Mouse (Mus musculus): Measurements from ENCODE around the gene Gadd45a. TPM values are rescaled to one million over a fixed set of nuclear protein-coding genes. Genes with fewer than 3 reads are reported as not detected.

The Gadd45a gene
- polyA plus RNA-seq, 1 experiment: 381 TPM

DNA sequence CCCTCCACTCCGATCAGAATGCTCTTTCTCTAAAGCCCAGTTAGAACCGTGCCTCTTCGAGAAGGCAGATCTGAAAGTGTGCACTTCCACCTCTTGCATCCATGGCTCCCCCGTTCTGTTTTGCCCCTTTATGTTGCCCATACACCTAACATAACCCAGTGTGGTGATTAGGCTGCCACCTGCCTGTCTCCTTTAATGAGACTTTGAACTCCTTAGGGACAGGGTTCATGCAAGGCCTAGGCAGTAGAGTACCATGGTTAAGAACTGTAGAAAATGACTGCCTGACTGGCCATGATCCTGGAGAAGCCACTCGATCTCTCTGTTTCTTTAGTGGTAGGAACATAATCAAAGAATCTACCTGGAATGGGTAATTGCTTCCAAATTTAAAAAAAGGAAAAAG is 20.3 kb upstream of the Gadd45a start:
- no peaks in the 10 kb centered on the region for H3K36me3 ChIP-seq (ENCODE audit: control insufficient read depth, insufficient read depth)
- no peak overlapping the region for H3K4me2 ChIP-seq (ENCODE audit: low read depth)
- TF ChIP-seq TCF3 (IDR thresholded peaks at IDR 0.05; ENCODE audit: insufficient read length, low read depth) (no peak), MYOD1 (IDR thresholded peaks at IDR 0.05; ENCODE audit: control insufficient read depth in 1 of 3, insufficient read length in 2 of 3, low read depth in 2 of 3) (no peak), SRF (IDR thresholded peaks at IDR 0.05; ENCODE audit: control insufficient read depth, insufficient read length, low read depth) (no peak), POLR2A (IDR thresholded peaks at IDR 0.05; ENCODE audit: insufficient read length, low read depth) (no peak), CEBPB (IDR thresholded peaks at IDR 0.05; ENCODE audit: insufficient read depth, poor library complexity, severe bottlenecking) (no peak), E2F4 (IDR thresholded peaks at IDR 0.05; ENCODE audit: insufficient read depth) (no peak), TCF12 (IDR thresholded peaks at IDR 0.05; ENCODE audit: insufficient read depth, poor library complexity, severe bottlenecking) (no peak), POLR2AphosphoS2 (IDR thresholded peaks at IDR 0.05; ENCODE audit: insufficient read length, low read depth) (no peak), REST (IDR thresholded peaks at IDR 0.05; ENCODE audit: insufficient read depth, insufficient read length) (no peak), USF1 (IDR thresholded peaks at IDR 0.05; ENCODE audit: low read depth) (no peak)
- H3K79me2 ChIP-seq (ENCODE audit: control insufficient read depth, insufficient read depth): no peaks in the 10 kb centered on the region
- H3ac ChIP-seq (ENCODE audit: control insufficient read depth, insufficient read length): no peak overlapping the region
- no peak overlapping the region for H3K4me3 ChIP-seq
- H3K27me3 ChIP-seq (ENCODE audit: control insufficient read depth, insufficient read depth, insufficient read length): no peaks in the 10 kb centered on the region

GRCm38 (mm10) chr6:67056889-67057564 is 19.8 kb upstream of the Gadd45a start:
- no peak overlapping the region for H3K4me2 ChIP-seq (ENCODE audit: low read depth)
- H3K79me2 ChIP-seq (ENCODE audit: control insufficient read depth, insufficient read depth): no peaks in the 10 kb centered on the region
- H3K36me3 ChIP-seq (ENCODE audit: control insufficient read depth, insufficient read depth): no peaks in the 10 kb centered on the region
- H3K27me3 ChIP-seq (ENCODE audit: control insufficient read depth, insufficient read depth, insufficient read length): no peaks in the 10 kb centered on the region
- no peak for TF ChIP-seq MAX (IDR thresholded peaks at IDR 0.05; ENCODE audit: low read depth)
- no peak for TF ChIP-seq POLR2AphosphoS2 (IDR thresholded peaks at IDR 0.05; ENCODE audit: insufficient read length, low read depth)
- no peak for TF ChIP-seq TCF3 (IDR thresholded peaks at IDR 0.05; ENCODE audit: insufficient read length, low read depth)
- TF ChIP-seq POLR2A (IDR thresholded peaks at IDR 0.05; ENCODE audit: insufficient read length, low read depth): no peak
- no peak for TF ChIP-seq MYOG (IDR thresholded peaks at IDR 0.05; ENCODE audit: control insufficient read depth in 1 of 3, insufficient read depth in 1 of 3, insufficient read length in 2 of 3, low read depth in 2 of 3)
- TF ChIP-seq CEBPB (IDR thresholded peaks at IDR 0.05; ENCODE audit: insufficient read depth, poor library complexity, severe bottlenecking): no peak
- no peak for TF ChIP-seq REST (IDR thresholded peaks at IDR 0.05; ENCODE audit: insufficient read depth, insufficient read length)
- no peak for TF ChIP-seq USF1 (IDR thresholded peaks at IDR 0.05; ENCODE audit: low read depth)
- no peak for TF ChIP-seq TCF12 (IDR thresholded peaks at IDR 0.05; ENCODE audit: insufficient read depth, poor library complexity, severe bottlenecking)
- no peak for TF ChIP-seq MYOD1 (IDR thresholded peaks at IDR 0.05; ENCODE audit: control insufficient read depth in 1 of 3, insufficient read length in 2 of 3, low read depth in 2 of 3)
- TF ChIP-seq SRF (IDR thresholded peaks at IDR 0.05; ENCODE audit: control insufficient read depth, insufficient read length, low read depth): no peak
- TF ChIP-seq E2F4 (IDR thresholded peaks at IDR 0.05; ENCODE audit: insufficient read depth): no peak
- H3K4me3 ChIP-seq: no peak overlapping the region
- H3ac ChIP-seq (ENCODE audit: control insufficient read depth, insufficient read length): no peak overlapping the region

GRCm38 (mm10) chr6:67056108-67056888 is 19.0 kb upstream of the Gadd45a start:
- H3K4me2 ChIP-seq (ENCODE audit: low read depth): no peak overlapping the region
- no peak overlapping the region for H3K4me3 ChIP-seq
- H3K27me3 ChIP-seq (ENCODE audit: control insufficient read depth, insufficient read depth, insufficient read length): no peaks in the 10 kb centered on the region
- no peaks in the 10 kb centered on the region for H3K79me2 ChIP-seq (ENCODE audit: control insufficient read depth, insufficient read depth)
- TF ChIP-seq USF1 (IDR thresholded peaks at IDR 0.05; ENCODE audit: low read depth) (no peak), POLR2AphosphoS2 (IDR thresholded peaks at IDR 0.05; ENCODE audit: insufficient read length, low read depth) (no peak), MYOG (IDR thresholded peaks at IDR 0.05; ENCODE audit: control insufficient read depth in 1 of 3, insufficient read depth in 1 of 3, insufficient read length in 2 of 3, low read depth in 2 of 3) (no peak), TCF3 (IDR thresholded peaks at IDR 0.05; ENCODE audit: insufficient read length, low read depth) (no peak), POLR2A (IDR thresholded peaks at IDR 0.05; ENCODE audit: insufficient read length, low read depth) (no peak), CEBPB (IDR thresholded peaks at IDR 0.05; ENCODE audit: insufficient read depth, poor library complexity, severe bottlenecking) (no peak), SRF (IDR thresholded peaks at IDR 0.05; ENCODE audit: control insufficient read depth, insufficient read length, low read depth) (no peak), TCF12 (IDR thresholded peaks at IDR 0.05; ENCODE audit: insufficient read depth, poor library complexity, severe bottlenecking) (no peak), REST (IDR thresholded peaks at IDR 0.05; ENCODE audit: insufficient read depth, insufficient read length) (no peak), MAX (IDR thresholded peaks at IDR 0.05; ENCODE audit: low read depth) (no peak), E2F4 (IDR thresholded peaks at IDR 0.05; ENCODE audit: insufficient read depth) (no peak)
- H3ac ChIP-seq (ENCODE audit: control insufficient read depth, insufficient read length): no peak overlapping the region
- H3K36me3 ChIP-seq (ENCODE audit: control insufficient read depth, insufficient read depth): no peaks in the 10 kb centered on the region

GRCm38 (mm10) chr6:67050063-67050462 is 12.8 kb upstream of the Gadd45a start:
- no peak overlapping the region for H3K4me3 ChIP-seq
- no peaks in the 10 kb centered on the region for H3K27me3 ChIP-seq (ENCODE audit: control insufficient read depth, insufficient read depth, insufficient read length)
- TF ChIP-seq REST (IDR thresholded peaks at IDR 0.05; ENCODE audit: insufficient read depth, insufficient read length) (no peak), E2F4 (IDR thresholded peaks at IDR 0.05; ENCODE audit: insufficient read depth) (no peak), SRF (IDR thresholded peaks at IDR 0.05; ENCODE audit: control insufficient read depth, insufficient read length, low read depth) (no peak), CEBPB (IDR thresholded peaks at IDR 0.05; ENCODE audit: insufficient read depth, poor library complexity, severe bottlenecking) (no peak), POLR2AphosphoS2 (IDR thresholded peaks at IDR 0.05; ENCODE audit: insufficient read length, low read depth) (no peak), MYOD1 (IDR thresholded peaks at IDR 0.05; ENCODE audit: control insufficient read depth in 1 of 3, insufficient read length in 2 of 3, low read depth in 2 of 3) (no peak), POLR2A (IDR thresholded peaks at IDR 0.05; ENCODE audit: insufficient read length, low read depth) (no peak), USF1 (IDR thresholded peaks at IDR 0.05; ENCODE audit: low read depth) (no peak), MYOG (IDR thresholded peaks at IDR 0.05; ENCODE audit: control insufficient read depth in 1 of 3, insufficient read depth in 1 of 3, insufficient read length in 2 of 3, low read depth in 2 of 3) (no peak), TCF12 (IDR thresholded peaks at IDR 0.05; ENCODE audit: insufficient read depth, poor library complexity, severe bottlenecking) (no peak), MAX (IDR thresholded peaks at IDR 0.05; ENCODE audit: low read depth) (no peak), TCF3 (IDR thresholded peaks at IDR 0.05; ENCODE audit: insufficient read length, low read depth) (no peak)
- H3K4me2 ChIP-seq (ENCODE audit: low read depth): no peak overlapping the region
- no peaks in the 10 kb centered on the region for H3K36me3 ChIP-seq (ENCODE audit: control insufficient read depth, insufficient read depth)
- H3K79me2 ChIP-seq (ENCODE audit: control insufficient read depth, insufficient read depth): no peaks in the 10 kb centered on the region
- no peak overlapping the region for H3ac ChIP-seq (ENCODE audit: control insufficient read depth, insufficient read length)

Data from myocyte (in vitro differentiated cells).